ENCODE assay signal across 16 mouse cellular contexts in genomic region chr2:75445189-75445588, GRCm38 (mm10).
"Had no signal": no experiment of that assay in that cellular context is flagged by ENCODE, and none has a peak within 500 bp of the region (broad histone marks: within the 10 kb centered on the region; RNA-seq: fewer than 3 reads in every experiment).

No protein-coding gene starts in this region.

- H3K4me3 ChIP-seq: neural tube, embryonic 12.5 days; neural tube, embryonic 13.5 days; neural tube, embryonic 15.5 days; stomach, embryonic 15.5 days had no signal

- H3K27me3 ChIP-seq: neural tube, embryonic 12.5 days; neural tube, embryonic 13.5 days; neural tube, embryonic 15.5 days; stomach, embryonic 15.5 days had no signal

- DNase-seq: right cerebral cortex, adult 18-20 months; right cerebral cortex, postnatal 14 days; right cerebral cortex, postnatal 25 days; right cerebral cortex, postnatal 4 days; spleen, adult 18-20 months; thymus, adult 18-20 months; thymus, adult 2 months; thymus, postnatal 14 days; thymus, postnatal 25 days; thymus, postnatal 36 days; thymus, postnatal 4 days had no signal

- H3K9ac ChIP-seq: neural tube, embryonic 12.5 days; neural tube, embryonic 13.5 days; neural tube, embryonic 15.5 days; stomach, embryonic 15.5 days had no signal

- H3K9me3 ChIP-seq: neural tube, embryonic 12.5 days; neural tube, embryonic 13.5 days; neural tube, embryonic 15.5 days; stomach, embryonic 15.5 days had no signal

- H3K36me3 ChIP-seq: neural tube, embryonic 12.5 days; neural tube, embryonic 13.5 days; neural tube, embryonic 15.5 days; stomach, embryonic 15.5 days had no signal

- H3K27ac ChIP-seq: neural tube, embryonic 12.5 days; neural tube, embryonic 13.5 days; neural tube, embryonic 15.5 days; stomach, embryonic 15.5 days; stomach, postnatal 0 days had no signal

- H3K4me1 ChIP-seq: neural tube, embryonic 12.5 days; neural tube, embryonic 15.5 days; stomach, embryonic 15.5 days had no signal
